Mouse (Mus musculus) liver, postnatal 0 days (tissue): ENCODE data around the gene Chd9. TPM values are rescaled to one million over a fixed set of nuclear protein-coding genes. Genes with fewer than 3 reads are reported as not detected.

Experiments
- ATAC-seq: fragments of 200-750 bp; cut with Nextera tagmentation; 2 replicates; pipeline ENCODE4 v1.8.0; 2017; ENCODE audit warnings: mild to moderate bottlenecking, moderate library complexity
- DNase-seq: peaks from one replicate; pipeline ENCODE4 v3.0.0-alpha.2; 2016
- H3K27ac ChIP-seq: fragments of 300-500 bp; sonication (generic); 2 replicates; pipeline ENCODE4 v1.5.1; 2014; ENCODE audit warnings: antibody characterized with exemption, moderate library complexity, mild to moderate bottlenecking, low read depth
- H3K27me3 ChIP-seq: fragments of 300-500 bp; sonication (generic); 2 replicates; pipeline ENCODE4 v1.6.1; 2014; ENCODE audit warnings: low read length, control low read depth, mixed read lengths; ENCODE audit not compliant: insufficient read depth
- H3K36me3 ChIP-seq: fragments of 300-500 bp; sonication (generic); replicated peaks from 2 replicates; pipeline ENCODE4 v1.6.1; 2014; ENCODE audit warnings: mild to moderate bottlenecking, control low read depth, low read length, moderate library complexity, mixed read lengths; ENCODE audit not compliant: insufficient read depth
- H3K4me1 ChIP-seq: fragments of 300-500 bp; sonication (generic); 2 replicates; pipeline ENCODE4 v1.6.1; 2014; ENCODE audit warnings: antibody characterized with exemption, mild to moderate bottlenecking, control low read depth; ENCODE audit not compliant: insufficient read depth
- H3K4me2 ChIP-seq: fragments of 300-500 bp; sonication (generic); 2 replicates; pipeline ENCODE4 v1.6.1; 2014; ENCODE audit warnings: low read depth, mild to moderate bottlenecking, low read length, moderate library complexity, mixed read lengths
- H3K4me3 ChIP-seq: fragments of 300-500 bp; sonication (generic); 2 replicates; pipeline ENCODE4 v1.5.1; 2014; ENCODE audit warnings: low read depth, low read length
- H3K9ac ChIP-seq: fragments of 300-500 bp; sonication (generic); replicated peaks from 2 replicates; pipeline ENCODE4 v1.6.1; 2014; ENCODE audit warnings: mild to moderate bottlenecking, moderate library complexity
- H3K9me3 ChIP-seq: fragments of 300-500 bp; sonication (generic); 2 replicates; pipeline ENCODE4 v1.6.1; 2016; ENCODE audit warnings: mild to moderate bottlenecking, control low read depth, low read length, mixed read lengths
- CTCF ChIP-seq: sonication (generic); IDR thresholded peaks from 2 replicates; pipeline ENCODE4 v1.5.1; 2016; ENCODE audit warnings: antibody characterized with exemption, low read depth
- EP300 ChIP-seq: IDR thresholded peaks from 2 replicates; pipeline ENCODE4 v1.6.1; 2016; ENCODE audit warnings: antibody characterized with exemption, low read depth, mild to moderate bottlenecking
- WGBS: fragments of 180-500 bp; shearing (Covaris S2); extraction: QIAGEN DNeasy Blood & Tissue Kit; methylation state at CpG from one replicate; pipeline ENCODE4 v1.1.7; 2014; ENCODE audit not compliant: insufficient replicate concordance; 5-methylcytosine and 5-hydroxymethylcytosine counted together
- polyA plus RNA-seq: library from polyadenylated mRNA; unstranded; fragments of >200 nt; fragmentation: Nextera tagmentation; extraction: Ambion mirVana; gene quantifications from 2 replicates; pipeline ENCODE4 v1.2.1, GENCODE M21; 2015

Chd9 gene
- polyA plus RNA-seq, 1 experiment from 2014 or later, result 32.2 TPM

- no peak overlapping the region for H3K4me2 ChIP-seq
- no peak for TF ChIP-seq EP300
- no peak for TF ChIP-seq CTCF
- peaks cover 6% of the 10 kb centered on the region; the same call in 1 of the 2 replicates for H3K4me1 ChIP-seq
- no peak for ATAC-seq
- H3K27me3 ChIP-seq, result no peaks in the 10 kb centered on the region
- H3K27ac ChIP-seq, result no peak overlapping the region
- no peak overlapping the region for H3K9ac ChIP-seq
- peaks cover 12% of the 10 kb centered on the region for H3K36me3 ChIP-seq
- no peaks in the 10 kb centered on the region for H3K9me3 ChIP-seq
- DNase-seq, result no peak
- WGBS, result 78% methylated on average over 1 of the region's 1 CpGs
- no peak overlapping the region for H3K4me3 ChIP-seq
Measured at GRCm38 (mm10) chr8:90934786-90935185, 106.6 kb downstream of the Chd9 start.

- DNase-seq (no peak), ATAC-seq (no peak)
- Histone ChIP-seq H3K9me3 (no peaks in the 10 kb centered on the region), H3K27ac (no peak overlapping the region), H3K4me2 (no peak overlapping the region), H3K9ac (no peak overlapping the region), H3K36me3 (peaks cover 12% of the 10 kb centered on the region), H3K4me1 (peaks cover 14% of the 10 kb centered on the region), H3K27me3 (no peaks in the 10 kb centered on the region), H3K4me3 (no peak overlapping the region)
- TF ChIP-seq CTCF, result peak; percentile 69
- TF ChIP-seq EP300, result no peak
- WGBS, result 41% methylated on average over 1 of the region's 1 CpGs
Measured at GRCm38 (mm10) chr8:90936840-90937239, 108.7 kb downstream of the Chd9 start.

GRCm38 (mm10) chr8:90938352-90938930 is 110.3 kb downstream of the Chd9 start:
- H3K27me3 ChIP-seq, result no peaks in the 10 kb centered on the region
- ATAC-seq, result peak; percentile 27; the same call in 1 of the 2 replicates
- TF ChIP-seq CTCF (no peak), EP300 (no peak)
- peaks cover 6% of the 10 kb centered on the region; the same call in 1 of the 2 replicates for H3K36me3 ChIP-seq
- H3K9ac ChIP-seq, result no peak overlapping the region
- no peak overlapping the region for H3K4me3 ChIP-seq
- H3K4me1 ChIP-seq, result peaks cover 14% of the 10 kb centered on the region
- H3K27ac ChIP-seq, result no peak overlapping the region
- 59% methylated on average over 4 of the region's 4 CpGs for WGBS
- no peaks in the 10 kb centered on the region for H3K9me3 ChIP-seq
- no peak overlapping the region for H3K4me2 ChIP-seq
- DNase-seq, result no peak

GRCm38 (mm10) chr8:90939867-90940266 is 111.7 kb downstream of the Chd9 start:
- H3K36me3 ChIP-seq, result 0 out of 2 replicates have a peak, but pooled peaks cover 4% of the 10 kb centered on the region
- no peaks in the 10 kb centered on the region for H3K27me3 ChIP-seq
- H3K9ac ChIP-seq, result no peak overlapping the region
- H3K9me3 ChIP-seq, result no peaks in the 10 kb centered on the region
- peaks cover 14% of the 10 kb centered on the region for H3K4me1 ChIP-seq
- no peak for DNase-seq
- no peak overlapping the region for H3K4me2 ChIP-seq
- WGBS, result 43% methylated on average over 1 of the region's 1 CpGs
- TF ChIP-seq CTCF, result no peak
- no peak for TF ChIP-seq EP300
- ATAC-seq, result no peak
- no peak overlapping the region for H3K4me3 ChIP-seq
- 0 out of 2 replicates have a peak overlapping the region, but pooled peaks have one; percentile 24 for H3K27ac ChIP-seq

- H3K9ac ChIP-seq, result no peak overlapping the region
- no peaks in the 10 kb centered on the region for H3K27me3 ChIP-seq
- H3K4me1 ChIP-seq, result peaks cover 9% of the 10 kb centered on the region
- no peak overlapping the region for H3K4me3 ChIP-seq
- no peak overlapping the region for H3K27ac ChIP-seq
- ATAC-seq, result peak; percentile 33; the same call in 1 of the 2 replicates
- H3K36me3 ChIP-seq, result no peaks in the 10 kb centered on the region
- 48% methylated on average over 4 of the region's 4 CpGs for WGBS
- DNase-seq, result no peak
- no peaks in the 10 kb centered on the region for H3K9me3 ChIP-seq
- no peak overlapping the region for H3K4me2 ChIP-seq
- TF ChIP-seq CTCF (no peak), EP300 (no peak)
Measured at GRCm38 (mm10) chr8:90943770-90944169, 115.6 kb downstream of the Chd9 start.

DNA sequence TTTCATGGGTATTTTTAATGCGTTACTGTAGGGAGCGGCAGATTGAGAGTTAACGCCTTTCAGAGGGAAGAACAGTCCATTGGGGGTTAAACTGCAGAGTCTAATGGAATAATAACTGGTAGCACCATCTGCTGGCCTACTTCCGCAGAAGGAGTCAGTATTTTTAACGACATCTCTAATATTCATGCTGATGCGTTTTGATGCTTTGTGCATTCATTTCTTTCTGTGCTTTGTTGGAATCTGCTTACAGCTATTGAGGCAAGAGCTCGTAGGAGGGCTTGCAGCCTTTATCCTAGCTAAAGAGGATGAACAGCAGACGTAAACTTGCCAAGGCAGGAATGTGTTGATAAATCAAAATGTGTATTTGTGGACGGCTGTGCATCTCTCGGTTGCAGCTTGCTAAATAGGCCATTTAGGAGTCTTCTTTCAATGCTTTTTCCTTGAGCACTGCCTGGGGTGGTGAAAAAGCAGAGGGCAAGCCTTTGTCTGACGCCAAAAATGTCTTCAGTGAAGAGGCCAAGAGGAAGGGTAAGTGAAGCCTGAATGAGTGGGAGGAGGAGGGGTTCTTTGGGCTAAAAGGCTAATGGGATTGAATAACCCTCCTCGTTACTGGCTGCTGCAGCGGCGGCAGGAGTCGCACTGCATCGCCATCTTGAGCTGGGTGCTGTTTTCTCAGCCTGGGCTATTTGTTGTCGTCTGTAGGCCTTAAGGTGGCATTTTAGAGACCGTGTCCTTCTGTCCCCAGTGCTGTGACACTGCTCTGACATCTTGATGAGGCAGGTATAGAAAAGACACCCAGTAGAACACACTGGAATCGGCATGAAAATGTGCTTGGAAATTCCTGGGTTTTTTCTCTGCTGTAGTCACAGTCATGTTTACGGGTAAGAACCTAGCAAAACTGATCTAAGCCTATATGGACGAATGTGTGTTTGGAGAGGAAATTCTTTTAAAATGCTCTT is 126.9 kb downstream of the Chd9 start:
- WGBS, result 2% methylated on average over 21 of the region's 21 CpGs
- 0 out of 2 replicates have a peak, but pooled peaks cover 6% of the 10 kb centered on the region for H3K36me3 ChIP-seq
- peak overlapping the region; percentile 67 for H3K9ac ChIP-seq
- DNase-seq (peak; percentile 71), ATAC-seq (peak; percentile 89)
- TF ChIP-seq EP300 (peak; percentile 39; the same call in 1 of the 2 replicates), CTCF (peak; percentile 77)
- H3K27ac ChIP-seq, result peak overlapping the region; percentile 94
- H3K9me3 ChIP-seq, result no peaks in the 10 kb centered on the region
- peak overlapping the region; percentile 77 for H3K4me2 ChIP-seq
- peak overlapping the region; percentile 50 for H3K4me3 ChIP-seq
- H3K27me3 ChIP-seq, result no peaks in the 10 kb centered on the region
- peaks cover 4% of the 10 kb centered on the region for H3K4me1 ChIP-seq
